Mouse (Mus musculus): ENCODE data around the gene Wdr34. TPM values are rescaled to one million over a fixed set of nuclear protein-coding genes. Genes with fewer than 3 reads are reported as not detected.

The Wdr34 gene
- polyA plus RNA-seq, 1 experiment from 2014 or later, result 49.6 TPM

GRCm38 (mm10) chr2:30009101-30009500 is 39.6 kb downstream of the Wdr34 start:
- Histone ChIP-seq H3K4me3 (no peak overlapping the region), H3K36me3 (peaks cover 99% of the 10 kb centered on the region), H3K4me1 (replicated peaks) (no peaks in the 10 kb centered on the region), H3K27ac (replicated peaks) (no peak overlapping the region), H3K27me3 (no peaks in the 10 kb centered on the region), H3K9ac (no peak overlapping the region), H3K9me3 (no peaks in the 10 kb centered on the region), H3K4me2 (no peak overlapping the region)
- no peak for ATAC-seq (ENCODE audit: low read depth)
- WGBS, result 88% methylated on average over 1 of the region's 1 CpGs

GRCm38 (mm10) chr2:29991962-29992361 is 56.7 kb downstream of the Wdr34 start:
- 62% methylated on average over 2 of the region's 2 CpGs for WGBS
- H3K9ac ChIP-seq, result no peak overlapping the region
- no peaks in the 10 kb centered on the region for H3K4me1 ChIP-seq (replicated peaks)
- ATAC-seq (ENCODE audit: low read depth), result no peak
- H3K4me3 ChIP-seq, result no peak overlapping the region
- H3K9me3 ChIP-seq, result no peaks in the 10 kb centered on the region
- no peaks in the 10 kb centered on the region for H3K27me3 ChIP-seq
- peaks cover 100% of the 10 kb centered on the region for H3K36me3 ChIP-seq
- no peak overlapping the region for H3K4me2 ChIP-seq
- no peak overlapping the region for H3K27ac ChIP-seq (replicated peaks)

Small RNA genes within 50 kb of the gene (microRNA-seq; reads per million reads assigned to microRNA genes)
- gene Mir6997, result 0.74 reads per million

Other genes with a start within 250 kb of the Wdr34 start
- 34.6 and 35.5 TPM in 2 replicates for gene Slc27a4, start 246.2 kb downstream of the Wdr34 start, polyA plus RNA-seq (2015; fragmentation: Nextera tagmentation; extraction: Ambion mirVana)
- gene Urm1, start 228.8 kb downstream of the Wdr34 start, polyA plus RNA-seq (2015; fragmentation: Nextera tagmentation; extraction: Ambion mirVana), result 19.0 and 22.8 TPM in 2 replicates
- gene Cercam, start 179.7 kb downstream of the Wdr34 start, polyA plus RNA-seq (2015; fragmentation: Nextera tagmentation; extraction: Ambion mirVana), result 24.8 and 25.5 TPM in 2 replicates
- gene Odf2, start 159.7 kb downstream of the Wdr34 start, polyA plus RNA-seq (2015; fragmentation: Nextera tagmentation; extraction: Ambion mirVana), result 65.6 and 68.1 TPM in 2 replicates
- 72.3 and 74.1 TPM in 2 replicates for gene Gle1, start 113.5 kb downstream of the Wdr34 start, polyA plus RNA-seq (2015; fragmentation: Nextera tagmentation; extraction: Ambion mirVana)
- 186 and 209 TPM in 2 replicates for gene Sptan1, start 83.3 kb downstream of the Wdr34 start, polyA plus RNA-seq (2015; fragmentation: Nextera tagmentation; extraction: Ambion mirVana)
- gene Set, start 8.5 kb upstream of the Wdr34 start, polyA plus RNA-seq (2015; fragmentation: Nextera tagmentation; extraction: Ambion mirVana), result 338 and 380 TPM in 2 replicates
- 1.8 and 2.7 TPM in 2 replicates for gene Pkn3, start 28.8 kb upstream of the Wdr34 start, polyA plus RNA-seq (2015; fragmentation: Nextera tagmentation; extraction: Ambion mirVana)
- gene Zdhhc12, start 44.8 kb upstream of the Wdr34 start, polyA plus RNA-seq (2015; fragmentation: Nextera tagmentation; extraction: Ambion mirVana), result 26.5 and 32.5 TPM in 2 replicates
- gene Zer1, start 75.7 kb upstream of the Wdr34 start, polyA plus RNA-seq (2015; fragmentation: Nextera tagmentation; extraction: Ambion mirVana), result 11.8 and 12.8 TPM in 2 replicates
- 9.4 and 11.7 TPM in 2 replicates for gene Tbc1d13, start 84.9 kb upstream of the Wdr34 start, polyA plus RNA-seq (2015; fragmentation: Nextera tagmentation; extraction: Ambion mirVana)
- 15.6 and 17.3 TPM in 2 replicates for gene Endog, start 122.6 kb upstream of the Wdr34 start, polyA plus RNA-seq (2015; fragmentation: Nextera tagmentation; extraction: Ambion mirVana)
- 59.0 and 61.0 TPM in 2 replicates for gene Spout1, start 129.6 kb upstream of the Wdr34 start, polyA plus RNA-seq (2015; fragmentation: Nextera tagmentation; extraction: Ambion mirVana)
- 13.1 and 13.3 TPM in 2 replicates for gene Kyat1, start 157.0 kb upstream of the Wdr34 start, polyA plus RNA-seq (2015; fragmentation: Nextera tagmentation; extraction: Ambion mirVana)
- 50.7 and 54.8 TPM in 2 replicates for gene Lrrc8a, start 188.8 kb upstream of the Wdr34 start, polyA plus RNA-seq (2015; fragmentation: Nextera tagmentation; extraction: Ambion mirVana)
- gene Gm28035, start 191.7 kb upstream of the Wdr34 start, polyA plus RNA-seq (2015; fragmentation: Nextera tagmentation; extraction: Ambion mirVana), result 0.23 and 0.24 TPM in 2 replicates
- 4.3 and 4.8 TPM in 2 replicates for gene Phyhd1, start 217.3 kb upstream of the Wdr34 start, polyA plus RNA-seq (2015; fragmentation: Nextera tagmentation; extraction: Ambion mirVana)
- gene Gm28038, start 232.2 kb upstream of the Wdr34 start, polyA plus RNA-seq (2015; fragmentation: Nextera tagmentation; extraction: Ambion mirVana), result not detected in 2 replicates
- 33.1 and 35.6 TPM in 2 replicates for gene Dolk, start 237.5 kb upstream of the Wdr34 start, polyA plus RNA-seq (2015; fragmentation: Nextera tagmentation; extraction: Ambion mirVana)
- 19.7 and 26.7 TPM in 2 replicates for gene Nup188, start 237.5 kb upstream of the Wdr34 start, polyA plus RNA-seq (2015; fragmentation: Nextera tagmentation; extraction: Ambion mirVana)

Measured in neural tube, embryonic 13.5 days (tissue).